Mouse (Mus musculus) cerebellum, adult 2 months (tissue): Measurements from ENCODE around the gene Prap1.
A peak's percentile ranks its signal among the peaks of the same experiment; 100 is the strongest.

Experiments
- CTCF ChIP-seq: fragments of 200-500 bp; IDR thresholded peaks from 2 replicates; pipeline ENCODE4 v1.5.1; 2011; ENCODE audit warnings: low read depth, mild to moderate bottlenecking, control low read depth, low read length, moderate library complexity, borderline replicate concordance; ENCODE audit not compliant: insufficient read depth
- POLR2A ChIP-seq: fragments of 200-500 bp; IDR thresholded peaks from 2 replicates; pipeline ENCODE4 v1.6.1; 2011; ENCODE audit warnings: low read length, control low read depth, borderline replicate concordance; ENCODE audit not compliant: insufficient read depth

GRCm38 (mm10) chr7:140082242-140082678, 10.9 kb upstream of the Prap1 start, which contains the start of gene Caly:
- peak; percentile 71 for TF ChIP-seq CTCF
- peak; percentile 32; the same call in 1 of the 2 replicates for TF ChIP-seq POLR2A
